Mouse (Mus musculus) CH12.LX (cell line): Measurements from ENCODE around the gene Ankrd24. TPM values are rescaled to one million over a fixed set of nuclear protein-coding genes. Genes with fewer than 3 reads are reported as not detected.
"Not testable (repeated sequence)": the region's sequence is repeated elsewhere in the genome, so short reads cannot be mapped to it uniquely, and the experiment has no call there.

ENCODE experiments used
- DNase-seq: peaks from one replicate; pipeline ENCODE4 v3.0.0-alpha.2; 2013; ENCODE audit errors: extremely low read depth
- H3K27ac ChIP-seq: 2 replicates; pipeline ENCODE4 v1.5.1; 2012; ENCODE audit warnings: low read depth, mild to moderate bottlenecking, control low read depth, moderate library complexity; ENCODE audit not compliant: insufficient read depth
- H3K27me3 ChIP-seq: replicated peaks from 2 replicates; pipeline ENCODE3; 2012; ENCODE audit warnings: inconsistent platforms
- H3K36me3 ChIP-seq, 2 experiments: replicated peaks in 1 of 2; 2 replicates each; pipeline versions ENCODE3 to v1.6.1; 2012; ENCODE audit warnings: inconsistent platforms in 1 of 2, low read length in 1 of 2, mild to moderate bottlenecking in 1 of 2, mixed read lengths in 1 of 2, moderate library complexity in 1 of 2; ENCODE audit not compliant: control insufficient read depth in 1 of 2, insufficient read depth in 1 of 2
- H3K4me1 ChIP-seq, 2 experiments: 2 replicates each; pipeline ENCODE4 v1.6.1; 2012; ENCODE audit warnings: inconsistent platforms in 1 of 2, moderate library complexity in 1 of 2; ENCODE audit not compliant: insufficient read depth in 2 of 2, control insufficient read depth in 1 of 2
- H3K4me2 ChIP-seq: 2 replicates; pipeline ENCODE4 v1.6.1; 2012; ENCODE audit warnings: low read depth, mild to moderate bottlenecking, control low read depth; ENCODE audit not compliant: poor library complexity, insufficient read depth, severe bottlenecking
- H3K4me3 ChIP-seq, 3 experiments: fragments of 150-350 bp in 1 of 3; sonication (generic) in 1 of 3; replicated peaks in 1 of 3; 2 replicates each; pipeline versions ENCODE3 to v1.5.1; 2011 to 2012; ENCODE audit warnings: low read depth in 2 of 3, low read length in 2 of 3, mild to moderate bottlenecking in 2 of 3, moderate library complexity in 2 of 3, control low read depth in 1 of 3, improper control_type of control experiment in 1 of 3, inconsistent platforms in 1 of 3, mixed read lengths in 1 of 3; ENCODE audit not compliant: poor library complexity in 1 of 3
- H3K79me2 ChIP-seq: replicated peaks from 2 replicates; pipeline ENCODE4 v1.6.1; 2012; ENCODE audit warnings: mild to moderate bottlenecking, moderate library complexity; ENCODE audit not compliant: control insufficient read depth, poor library complexity, insufficient read depth, severe bottlenecking; ENCODE audit errors: extremely low read depth
- H3K9ac ChIP-seq: 2 replicates; pipeline ENCODE4 v1.6.1; 2012; ENCODE audit warnings: low read depth, mild to moderate bottlenecking, control low read depth, moderate library complexity; ENCODE audit not compliant: insufficient read depth
- H3K9me3 ChIP-seq: replicated peaks from 2 replicates; pipeline ENCODE3; 2012; ENCODE audit warnings: low read length, inconsistent platforms, mixed read lengths
- BHLHE40 ChIP-seq: IDR thresholded peaks from 2 replicates; pipeline ENCODE4 v1.6.1; 2011; ENCODE audit warnings: mild to moderate bottlenecking, low read depth, low read length, improper control_type of control experiment
- CHD2 ChIP-seq: IDR thresholded peaks from 2 replicates; pipeline ENCODE4 v1.6.1; 2011; ENCODE audit warnings: low read length, improper control_type of control experiment
- CTCF ChIP-seq, 2 experiments: IDR thresholded peaks in 1 of 2; conservative IDR thresholded peaks in 1 of 2; 2 replicates each; pipeline ENCODE4 v1.5.1; 2011 to 2012; ENCODE audit warnings: low read depth in 2 of 2, low read length in 2 of 2, improper control_type of control experiment in 1 of 2, inconsistent platforms in 1 of 2, mild to moderate bottlenecking in 1 of 2, moderate library complexity in 1 of 2
- ELF1 ChIP-seq: IDR thresholded peaks from 2 replicates; pipeline ENCODE4 v1.6.1; 2014; ENCODE audit warnings: low read depth, mild to moderate bottlenecking, inconsistent platforms, low read length, improper control_type of control experiment
- ETS1 ChIP-seq: conservative IDR thresholded peaks from 2 replicates; pipeline ENCODE4 v1.6.1; 2012; ENCODE audit warnings: low read depth, mild to moderate bottlenecking, inconsistent platforms, low read length, improper control_type of control experiment, moderate library complexity
- HCFC1 ChIP-seq: IDR thresholded peaks from 2 replicates; pipeline ENCODE4 v1.6.1; 2012; ENCODE audit warnings: low read depth, mild to moderate bottlenecking, inconsistent platforms, low read length, improper control_type of control experiment
- JUN ChIP-seq: IDR thresholded peaks from 2 replicates; pipeline ENCODE4 v1.6.1; 2011; ENCODE audit warnings: low read depth, mild to moderate bottlenecking, low read length, improper control_type of control experiment, moderate library complexity; ENCODE audit not compliant: insufficient read depth
- KAT2A ChIP-seq: IDR thresholded peaks from 2 replicates; pipeline ENCODE4 v1.6.1; 2012; ENCODE audit warnings: low read length, improper control_type of control experiment, inconsistent platforms; ENCODE audit not compliant: insufficient replicate concordance
- MAFK ChIP-seq: IDR thresholded peaks from 2 replicates; pipeline ENCODE4 v1.6.1; 2011; ENCODE audit warnings: low read length, improper control_type of control experiment; ENCODE audit not compliant: insufficient replicate concordance
- MEF2A ChIP-seq: IDR thresholded peaks from 2 replicates; pipeline ENCODE4 v1.6.1; 2014; ENCODE audit warnings: low read depth, mild to moderate bottlenecking, inconsistent platforms, low read length, improper control_type of control experiment, borderline replicate concordance
- MYC ChIP-seq: IDR thresholded peaks from 2 replicates; pipeline ENCODE4 v1.6.1; 2011; ENCODE audit warnings: low read depth, mild to moderate bottlenecking, improper control_type of control experiment, low read length
- NRF1 ChIP-seq: IDR thresholded peaks from 2 replicates; pipeline ENCODE4 v1.6.1; 2014; ENCODE audit warnings: low read depth, mild to moderate bottlenecking, inconsistent platforms, low read length, improper control_type of control experiment, moderate library complexity
- POLR2A ChIP-seq: IDR thresholded peaks from 2 replicates; pipeline ENCODE4 v1.6.1; 2011; ENCODE audit warnings: low read depth, mild to moderate bottlenecking, improper control_type of control experiment, low read length
- POLR2AphosphoS2 ChIP-seq: IDR thresholded peaks from 2 replicates; pipeline ENCODE4 v1.6.1; 2011; ENCODE audit warnings: low read depth, low read length, improper control_type of control experiment
- RAD21 ChIP-seq: IDR thresholded peaks from 2 replicates; pipeline ENCODE4 v1.6.1; 2011; ENCODE audit warnings: low read depth, mild to moderate bottlenecking, low read length, improper control_type of control experiment, moderate library complexity
- SIN3A ChIP-seq: IDR thresholded peaks from 2 replicates; pipeline ENCODE4 v1.6.1; 2012; ENCODE audit warnings: low read length, improper control_type of control experiment, inconsistent platforms
- ZC3H11A ChIP-seq: IDR thresholded peaks from 2 replicates; pipeline ENCODE4 v1.6.1; 2012; ENCODE audit warnings: low read depth, mild to moderate bottlenecking, inconsistent platforms, low read length, improper control_type of control experiment
- ZKSCAN1 ChIP-seq: IDR thresholded peaks from 2 replicates; pipeline ENCODE4 v1.6.1; 2012; ENCODE audit warnings: low read depth, inconsistent platforms, low read length, improper control_type of control experiment, borderline replicate concordance
- dilution Hi-C: fragments of 300-500 bp; cut with MboI; formaldehyde crosslinking; loops from 2 replicates; pipeline ENCODE4 v1.14.3; 2020; ENCODE audit warnings: low sequenced_read_pairs; ENCODE audit not compliant: extremely low pct_unique_long_range_greater_than_20kb, extremely low pct_ligation_motif_present
- in situ Hi-C: fragments of 300-500 bp; cut with MboI; formaldehyde crosslinking; loops from 3 replicates; pipeline ENCODE4 v1.14.3; 2019; ENCODE audit warnings: low sequenced_read_pairs, low pct_ligation_motif_present, low pct_unique_long_range_greater_than_20kb, mixed read lengths
- polyA plus RNA-seq: library from polyadenylated mRNA; unstranded; fragments of >175 nt; gene quantifications from 2 replicates; pipeline ENCODE4 v1.2.1, GENCODE M21; 2012; ENCODE audit warnings: low read depth; ENCODE audit not compliant: insufficient read length
- total RNA-seq, 2 experiments: library from RNA; depleted of rRNA; stranded (reverse); fragments of 300-350 nt in 1 of 2; fragments of >200 nt in 1 of 2; gene quantifications; 2 replicates each; pipeline ENCODE4 v1.2.3; 2012 to 2014

Gene Ankrd24
- total and polyA plus RNA-seq, 3 experiments: 3.7 to 5.4 (median 4.2) TPM

- peaks cover 30% of the 10 kb centered on the region for H3K9me3 ChIP-seq
- no peak overlapping the region for H3K9ac ChIP-seq
- in situ Hi-C loops: no loop called here
- TF ChIP-seq ETS1 (no peak), CHD2 (no peak), BHLHE40 (no peak), KAT2A (no peak), JUN (no peak), MEF2A (no peak), CTCF (conservative IDR thresholded peaks at IDR 0.05 in 1 of 2, IDR thresholded peaks at IDR 0.05 in 1 of 2; ENCODE audit: low read depth in 2 of 2, low read length in 2 of 2) (no peak), POLR2A (no peak), MAFK (no peak), ZKSCAN1 (no peak), SIN3A (no peak), ELF1 (no peak), NRF1 (no peak), ZC3H11A (no peak), POLR2AphosphoS2 (no peak), RAD21 (no peak), MYC (no peak), HCFC1 (no peak)
- H3K4me1 ChIP-seq: peaks cover 0 to 11% of the 10 kb centered on the region in 2 experiments; a peak in 2 of 4 replicates
- dilution Hi-C loops: no loop called here
- H3K36me3 ChIP-seq: peaks cover 17 to 56% of the 10 kb centered on the region in 2 experiments
- no peaks in the 10 kb centered on the region for H3K27me3 ChIP-seq
- H3K4me3 ChIP-seq: no peak overlapping the region
- H3K4me2 ChIP-seq: no peak overlapping the region
- H3K27ac ChIP-seq: no peak overlapping the region
- DNase-seq: no peak
- H3K79me2 ChIP-seq: peaks cover 19% of the 10 kb centered on the region
Measured at GRCm38 (mm10) chr10:81656174-81656573, 27.8 kb downstream of the Ankrd24 start.

- H3K9ac ChIP-seq, H3K4me2 ChIP-seq, H3K27ac ChIP-seq, in situ Hi-C loops, H3K9me3 ChIP-seq, H3K27me3 ChIP-seq, dilution Hi-C loops, H3K79me2 ChIP-seq, H3K36me3 ChIP-seq, H3K4me1 ChIP-seq, DNase-seq, H3K4me3 ChIP-seq: not testable (repeated sequence)
Measured at GRCm38 (mm10) chr10:81687114-81687513, 58.8 kb downstream of the Ankrd24 start.

Other genes starting within 250 kb of the Ankrd24 start
- gene Dohh, start 244.1 kb upstream of the Ankrd24 start, total RNA-seq (2012; rRNA removed): 131 and 143 TPM in 2 replicates
- gene Dohh, start 244.1 kb upstream of the Ankrd24 start, total RNA-seq (2014; rRNA removed): 81.7 and 83.0 TPM in 2 replicates
- gene Dohh, start 244.1 kb upstream of the Ankrd24 start, polyA plus RNA-seq: 78.2 and 93.5 TPM in 2 replicates
- gene Gm48551, start 244.1 kb upstream of the Ankrd24 start, total RNA-seq (2012; rRNA removed): 1.2 and 1.5 TPM in 2 replicates
- gene Gm48551, start 244.1 kb upstream of the Ankrd24 start, total RNA-seq (2014; rRNA removed): 0.96 and 1.0 TPM in 2 replicates
- gene Gm48551, start 244.1 kb upstream of the Ankrd24 start, polyA plus RNA-seq: 3.2 and 3.4 TPM in 2 replicates
- 0.29 and 1.1 TPM in 2 replicates for gene Gm48552, start 239.5 kb upstream of the Ankrd24 start, total RNA-seq (2012; rRNA removed)
- gene Gm48552, start 239.5 kb upstream of the Ankrd24 start, total RNA-seq (2014; rRNA removed): 0.65 and 0.98 TPM in 2 replicates
- gene Gm48552, start 239.5 kb upstream of the Ankrd24 start, polyA plus RNA-seq: 0.46 and 1.2 TPM in 2 replicates
- gene Smim24, start 235.5 kb upstream of the Ankrd24 start, total RNA-seq (2012; rRNA removed): 0.13 and 0.34 TPM in 2 replicates
- gene Smim24, start 235.5 kb upstream of the Ankrd24 start, total RNA-seq (2014; rRNA removed): not detected in 2 replicates
- gene Smim24, start 235.5 kb upstream of the Ankrd24 start, polyA plus RNA-seq: 0.64 TPM in 1 of 2 replicates, not detected in the other
- gene Nfic, start 172.9 kb upstream of the Ankrd24 start, total RNA-seq (2012; rRNA removed): 4.4 and 4.7 TPM in 2 replicates
- 0.07 and 0.34 TPM in 2 replicates for gene Nfic, start 172.9 kb upstream of the Ankrd24 start, total RNA-seq (2014; rRNA removed)
- gene Nfic, start 172.9 kb upstream of the Ankrd24 start, polyA plus RNA-seq: 3.8 and 4.0 TPM in 2 replicates
- gene Celf5, start 145.8 kb upstream of the Ankrd24 start, total RNA-seq (2012; rRNA removed): 0.08 and 0.17 TPM in 2 replicates
- gene Celf5, start 145.8 kb upstream of the Ankrd24 start, total RNA-seq (2014; rRNA removed): not detected in 2 replicates
- 0.07 and 0.12 TPM in 2 replicates for gene Celf5, start 145.8 kb upstream of the Ankrd24 start, polyA plus RNA-seq
- gene Ncln, start 132.1 kb upstream of the Ankrd24 start, total RNA-seq (2012; rRNA removed): 99.5 and 104 TPM in 2 replicates
- 41.5 and 41.7 TPM in 2 replicates for gene Ncln, start 132.1 kb upstream of the Ankrd24 start, total RNA-seq (2014; rRNA removed)
- gene Ncln, start 132.1 kb upstream of the Ankrd24 start, polyA plus RNA-seq: 80.5 and 89.5 TPM in 2 replicates
- 0.25 and 0.30 TPM in 2 replicates for gene S1pr4, start 128.4 kb upstream of the Ankrd24 start, total RNA-seq (2012; rRNA removed)
- gene S1pr4, start 128.4 kb upstream of the Ankrd24 start, total RNA-seq (2014; rRNA removed): not detected in 2 replicates
- 0.16 and 0.19 TPM in 2 replicates for gene S1pr4, start 128.4 kb upstream of the Ankrd24 start, polyA plus RNA-seq
- 9.9 and 10.0 TPM in 2 replicates for gene Gna15, start 104.3 kb upstream of the Ankrd24 start, total RNA-seq (2012; rRNA removed)
- gene Gna15, start 104.3 kb upstream of the Ankrd24 start, total RNA-seq (2014; rRNA removed): 5.2 and 5.5 TPM in 2 replicates
- gene Gna15, start 104.3 kb upstream of the Ankrd24 start, polyA plus RNA-seq: 4.9 and 5.2 TPM in 2 replicates
- gene Gna11, start 83.3 kb upstream of the Ankrd24 start, total RNA-seq (2012; rRNA removed): 7.2 and 9.0 TPM in 2 replicates
- gene Gna11, start 83.3 kb upstream of the Ankrd24 start, total RNA-seq (2014; rRNA removed): 4.1 and 4.3 TPM in 2 replicates
- gene Gna11, start 83.3 kb upstream of the Ankrd24 start, polyA plus RNA-seq: 6.9 and 8.7 TPM in 2 replicates
- 93.5 and 114 TPM in 2 replicates for gene Aes, start 69.1 kb upstream of the Ankrd24 start, total RNA-seq (2012; rRNA removed)
- 7.3 and 11.5 TPM in 2 replicates for gene Aes, start 69.1 kb upstream of the Ankrd24 start, total RNA-seq (2014; rRNA removed)
- 23.4 and 25.1 TPM in 2 replicates for gene Aes, start 69.1 kb upstream of the Ankrd24 start, polyA plus RNA-seq
- gene Tle2, start 54.0 kb upstream of the Ankrd24 start, total RNA-seq (2012; rRNA removed): 0.30 TPM in 1 of 2 replicates, not detected in the other
- gene Tle2, start 54.0 kb upstream of the Ankrd24 start, total RNA-seq (2014; rRNA removed): not detected in 2 replicates
- 0.29 TPM in 1 of 2 replicates, not detected in the other for gene Tle2, start 54.0 kb upstream of the Ankrd24 start, polyA plus RNA-seq
- 1.2 and 1.3 TPM in 2 replicates for gene Tle6, start 27.5 kb upstream of the Ankrd24 start, total RNA-seq (2012; rRNA removed)
- 0.30 and 1.2 TPM in 2 replicates for gene Tle6, start 27.5 kb upstream of the Ankrd24 start, total RNA-seq (2014; rRNA removed)
- gene Tle6, start 27.5 kb upstream of the Ankrd24 start, polyA plus RNA-seq: 0.39 and 0.63 TPM in 2 replicates
- 1.5 and 2.3 TPM in 2 replicates for gene BC025920, start 22.3 kb upstream of the Ankrd24 start, total RNA-seq (2012; rRNA removed)
- gene BC025920, start 22.3 kb upstream of the Ankrd24 start, total RNA-seq (2014; rRNA removed): 1.4 and 1.7 TPM in 2 replicates
- 1.6 and 2.3 TPM in 2 replicates for gene BC025920, start 22.3 kb upstream of the Ankrd24 start, polyA plus RNA-seq
- gene Sirt6, start 743 bp upstream of the Ankrd24 start, total RNA-seq (2012; rRNA removed): 11.2 and 17.8 TPM in 2 replicates
- gene Sirt6, start 743 bp upstream of the Ankrd24 start, total RNA-seq (2014; rRNA removed): 12.3 and 16.9 TPM in 2 replicates
- gene Sirt6, start 743 bp upstream of the Ankrd24 start, polyA plus RNA-seq: 34.6 and 36.4 TPM in 2 replicates
- gene Gm10778, start 20.5 kb downstream of the Ankrd24 start, total RNA-seq (2012; rRNA removed): 3.2 and 3.4 TPM in 2 replicates
- gene Gm10778, start 20.5 kb downstream of the Ankrd24 start, total RNA-seq (2014; rRNA removed): 7.1 and 7.9 TPM in 2 replicates
- gene Gm10778, start 20.5 kb downstream of the Ankrd24 start, polyA plus RNA-seq: 2.0 and 2.8 TPM in 2 replicates
- 5.0 and 7.0 TPM in 2 replicates for gene Zfp433, start 76.3 kb downstream of the Ankrd24 start, total RNA-seq (2012; rRNA removed)
- gene Zfp433, start 76.3 kb downstream of the Ankrd24 start, total RNA-seq (2014; rRNA removed): 9.6 and 10.2 TPM in 2 replicates
- gene Zfp433, start 76.3 kb downstream of the Ankrd24 start, polyA plus RNA-seq: 6.0 and 9.3 TPM in 2 replicates
- gene Gm3055, start 142.6 kb downstream of the Ankrd24 start, total RNA-seq (2012; rRNA removed): 7.3 and 11.5 TPM in 2 replicates
- gene Gm3055, start 142.6 kb downstream of the Ankrd24 start, total RNA-seq (2014; rRNA removed): 12.6 and 13.2 TPM in 2 replicates
- 8.0 and 9.5 TPM in 2 replicates for gene Gm3055, start 142.6 kb downstream of the Ankrd24 start, polyA plus RNA-seq
- 0.89 and 1.4 TPM in 2 replicates for gene Gm4767, start 183.6 kb downstream of the Ankrd24 start, total RNA-seq (2012; rRNA removed)
- 3.8 and 4.2 TPM in 2 replicates for gene Gm4767, start 183.6 kb downstream of the Ankrd24 start, total RNA-seq (2014; rRNA removed)
- 0.51 and 1.3 TPM in 2 replicates for gene Gm4767, start 183.6 kb downstream of the Ankrd24 start, polyA plus RNA-seq
- 2.5 and 2.6 TPM in 2 replicates for gene Gm32687, start 235.4 kb downstream of the Ankrd24 start, total RNA-seq (2012; rRNA removed)
- 8.0 and 8.5 TPM in 2 replicates for gene Gm32687, start 235.4 kb downstream of the Ankrd24 start, total RNA-seq (2014; rRNA removed)
- 1.7 and 3.8 TPM in 2 replicates for gene Gm32687, start 235.4 kb downstream of the Ankrd24 start, polyA plus RNA-seq